Mouse (Mus musculus): ENCODE results near the gene Mn1.

GRCm38 (mm10) chr5:111500036-111500435 lies 82.9 kb downstream of the Mn1 start:
- TF ChIP-seq CTCF (IDR thresholded peaks at IDR 0.05; ENCODE audit: low read depth, low read length) (no peak), GATA1 (IDR thresholded peaks at IDR 0.05; ENCODE audit: borderline replicate concordance, low read length) (no peak), GATA2 (IDR thresholded peaks at IDR 0.05; ENCODE audit: borderline replicate concordance, low read depth, low read length) (no peak), POLR2AphosphoS5 (IDR thresholded peaks at IDR 0.05; ENCODE audit: insufficient replicate concordance, low read depth, low read length) (no peak), TAL1 (conservative IDR thresholded peaks at IDR 0.05; ENCODE audit: low read depth, low read length) (no peak)

All from G1E (cell line).